Mouse (Mus musculus) C3H10T1/2 (cell line): ENCODE results near the gene Kctd18. TPM values are rescaled to one million over a fixed set of nuclear protein-coding genes. Genes with fewer than 3 reads are reported as not detected.

Source experiments
- polyA plus RNA-seq, 2 experiments: library from polyadenylated mRNA; unstranded; fragments of >200 nt; fragmentation: generic; extraction: Trizol; gene quantifications; one replicate each; pipeline ENCODE4 v1.2.1; 2012; ENCODE audit warnings: missing spikeins in 2 of 2

The Kctd18 gene
- 1 to 10 TPM in 1 of 2 experiments, under 1 TPM in 1; 0.51 to 6.5 TPM for polyA plus RNA-seq

GRCm38 (mm10) chr1:58018856-58019255 is at the start of gene Kctd18:
Kctd18 (minus strand) TSS chr1:58018956.

GRCm38 (mm10) chr1:58029636-58030117 is 10.9 kb upstream of the Kctd18 start, which contains the start of gene Aox1:
Aox1 (plus strand) TSS chr1:58029931.

GRCm38 (mm10) chr1:57995432-57996132 is 23.2 kb downstream of the Kctd18 start, which contains the start of gene Sgo2a:
Sgo2a (plus strand) TSS chr1:57995971.

Other genes starting within 250 kb of the Kctd18 start
- gene Spats2l, start 244.8 kb downstream of the Kctd18 start, polyA plus RNA-seq, result under 1 TPM in 1 of 2 experiments, not detected in 1; 0.05 TPM
- gene Sgo2a, start 23.0 kb downstream of the Kctd18 start, polyA plus RNA-seq, result 1 to 10 TPM in 1 of 2 experiments, under 1 TPM in 1; 0.22 to 2.0 TPM
- gene Aox1, start 11.0 kb upstream of the Kctd18 start, polyA plus RNA-seq, result 1 to 10 TPM in 1 of 2 experiments, under 1 TPM in 1; 0.13 to 4.2 TPM
- gene Aox3, start 94.2 kb upstream of the Kctd18 start, polyA plus RNA-seq, result under 1 TPM in 1 of 2 experiments, not detected in 1; 0.06 TPM
- under 1 TPM in 1 of 2 experiments, not detected in 1; 0.01 TPM for gene Aox4, start 191.4 kb upstream of the Kctd18 start, polyA plus RNA-seq